Mouse (Mus musculus) forebrain, embryonic 16.5 days (tissue): Measurements from ENCODE around the gene Serpinh1. TPM values are rescaled to one million over a fixed set of nuclear protein-coding genes. Genes with fewer than 3 reads are reported as not detected.

Experiments used
- ATAC-seq: fragments of 200-750 bp; cut with Nextera tagmentation; 2 replicates; pipeline ENCODE4 v1.8.0; 2017; ENCODE audit warnings: mild to moderate bottlenecking, moderate library complexity
- H3K27ac ChIP-seq: fragments of 300-500 bp; sonication (generic); 2 replicates; pipeline ENCODE4 v1.5.1; 2014; ENCODE audit warnings: low read length, control low read depth
- H3K27me3 ChIP-seq: fragments of 300-500 bp; sonication (generic); replicated peaks from 2 replicates; pipeline ENCODE4 v1.6.1; 2014; ENCODE audit warnings: low read length; ENCODE audit not compliant: control insufficient read depth, insufficient read depth
- H3K36me3 ChIP-seq: fragments of 300-500 bp; sonication (generic); 2 replicates; pipeline ENCODE4 v1.6.1; 2014; ENCODE audit not compliant: control insufficient read depth, insufficient read depth
- H3K4me1 ChIP-seq: fragments of 300-500 bp; sonication (generic); replicated peaks from 2 replicates; pipeline ENCODE4 v1.6.1; 2014; ENCODE audit warnings: low read length; ENCODE audit not compliant: control insufficient read depth, insufficient read depth
- H3K4me2 ChIP-seq: fragments of 300-500 bp; sonication (generic); 2 replicates; pipeline ENCODE4 v1.6.1; 2014; ENCODE audit warnings: mild to moderate bottlenecking, low read length, control low read depth
- H3K4me3 ChIP-seq: fragments of 300-500 bp; sonication (generic); replicated peaks from 2 replicates; pipeline ENCODE4 v1.5.1; 2014; ENCODE audit warnings: mild to moderate bottlenecking, low read length, control low read depth
- H3K9ac ChIP-seq: fragments of 300-500 bp; sonication (generic); replicated peaks from 2 replicates; pipeline ENCODE4 v1.6.1; 2014; ENCODE audit warnings: low read depth, low read length, control low read depth
- H3K9me3 ChIP-seq: fragments of 300-500 bp; sonication (generic); 2 replicates; pipeline ENCODE4 v1.6.1; 2016; ENCODE audit warnings: low read length; ENCODE audit not compliant: control insufficient read depth
- WGBS: fragments of 180-500 bp; shearing (Covaris S2); extraction: QIAGEN DNeasy Blood & Tissue Kit; methylation state at CpG from one replicate; pipeline ENCODE4 v1.1.7; 2014; 5-methylcytosine and 5-hydroxymethylcytosine counted together
- polyA plus RNA-seq: library from polyadenylated mRNA; unstranded; fragments of >200 nt; fragmentation: Nextera tagmentation; extraction: Ambion mirVana; gene quantifications from 2 replicates; pipeline ENCODE4 v1.2.1, GENCODE M21; 2015

Serpinh1 gene
- polyA plus RNA-seq, 1 experiment from 2014 or later, result 201 TPM

DNA sequence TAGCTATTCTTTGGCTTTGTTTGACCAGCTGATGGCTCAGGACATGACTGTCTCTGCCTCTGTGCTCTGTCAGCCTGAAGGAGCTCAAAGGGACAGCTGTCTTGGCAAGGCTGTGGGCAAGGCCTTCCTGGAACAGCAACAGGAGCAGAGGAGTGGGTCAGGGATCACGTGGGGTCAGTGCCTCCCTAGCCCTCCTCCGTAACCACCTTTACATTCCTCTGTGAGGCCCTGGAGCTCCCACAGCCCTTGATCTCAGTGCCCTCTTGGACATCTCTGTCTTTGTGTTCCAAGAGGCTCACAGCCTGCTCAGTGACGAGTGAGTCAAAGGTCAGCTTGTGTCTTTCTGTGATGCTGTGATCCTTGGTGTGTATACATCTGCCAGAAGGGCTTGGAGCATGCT is 46.4 kb downstream of the Serpinh1 start:
- ATAC-seq, result no peak
- H3K36me3 ChIP-seq, result no peaks in the 10 kb centered on the region
- H3K4me1 ChIP-seq, result peaks cover 19% of the 10 kb centered on the region
- H3K4me2 ChIP-seq, result no peak overlapping the region
- H3K27ac ChIP-seq, result no peak overlapping the region
- H3K27me3 ChIP-seq, result no peaks in the 10 kb centered on the region
- no peaks in the 10 kb centered on the region for H3K9me3 ChIP-seq
- no peak overlapping the region for H3K9ac ChIP-seq
- H3K4me3 ChIP-seq, result no peak overlapping the region
- 37% methylated on average over 3 of the region's 3 CpGs for WGBS

DNA sequence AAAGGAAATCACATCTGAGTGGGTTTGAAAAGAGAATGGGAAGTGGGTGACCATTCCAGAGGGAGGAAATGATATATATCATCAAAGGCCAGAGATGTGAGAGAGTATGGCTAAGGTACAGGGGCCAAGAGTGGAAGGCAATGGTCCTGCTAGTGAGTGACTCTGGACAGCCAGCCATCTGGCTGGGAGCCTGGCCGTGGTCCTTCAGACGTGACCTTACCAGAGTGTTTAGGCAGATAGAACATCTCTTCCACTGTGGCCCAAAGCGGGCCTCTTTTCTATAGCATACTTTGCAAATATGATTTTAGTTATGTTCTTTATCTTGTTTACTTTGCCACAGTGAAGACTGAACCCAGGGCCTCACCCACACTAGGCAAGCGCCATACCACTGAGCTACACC is 47.4 kb downstream of the Serpinh1 start:
- no peak overlapping the region for H3K4me2 ChIP-seq
- H3K4me3 ChIP-seq, result no peak overlapping the region
- WGBS, result 94% methylated on average over 4 of the region's 4 CpGs
- H3K27me3 ChIP-seq, result no peaks in the 10 kb centered on the region
- no peak overlapping the region for H3K9ac ChIP-seq
- no peaks in the 10 kb centered on the region for H3K9me3 ChIP-seq
- H3K36me3 ChIP-seq, result no peaks in the 10 kb centered on the region
- no peak for ATAC-seq
- no peak overlapping the region for H3K27ac ChIP-seq
- H3K4me1 ChIP-seq, result peaks cover 16% of the 10 kb centered on the region

DNA sequence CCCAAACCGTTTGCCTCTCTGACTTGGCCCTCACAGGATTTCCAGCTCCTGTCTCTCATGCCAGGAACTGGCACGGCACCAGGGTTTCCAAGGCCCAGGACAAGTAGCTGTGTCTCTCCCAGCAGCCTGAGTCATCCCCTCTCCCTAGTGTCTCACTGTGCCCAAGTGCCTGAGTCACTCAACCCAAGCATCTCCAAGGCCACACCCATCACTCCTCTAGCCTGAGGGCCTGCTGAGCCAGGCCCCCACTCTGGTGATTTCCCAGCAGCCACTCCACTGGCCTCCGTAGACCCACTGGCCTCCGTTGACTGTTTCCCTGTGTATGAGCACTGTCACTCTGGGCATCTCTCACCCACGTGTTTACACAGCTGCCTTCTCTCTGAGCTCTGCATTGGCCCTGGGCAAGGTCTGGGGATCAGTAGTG is 48.1 kb downstream of the Serpinh1 start:
- 53% methylated on average over 5 of the region's 5 CpGs for WGBS
- Histone ChIP-seq H3K4me2 (no peak overlapping the region), H3K4me1 (peaks cover 16% of the 10 kb centered on the region), H3K36me3 (no peaks in the 10 kb centered on the region), H3K27me3 (no peaks in the 10 kb centered on the region), H3K4me3 (no peak overlapping the region), H3K9me3 (no peaks in the 10 kb centered on the region), H3K9ac (no peak overlapping the region), H3K27ac (no peak overlapping the region)
- peak; percentile 39 for ATAC-seq

GRCm38 (mm10) chr7:99304029-99304428 is 49.0 kb downstream of the Serpinh1 start:
- 13% methylated on average over 6 of the region's 6 CpGs for WGBS
- Histone ChIP-seq H3K4me2 (no peak overlapping the region), H3K4me1 (peaks cover 16% of the 10 kb centered on the region), H3K27ac (peak overlapping the region; percentile 36; the same call in 1 of the 2 replicates), H3K9ac (no peak overlapping the region), H3K27me3 (no peaks in the 10 kb centered on the region), H3K9me3 (no peaks in the 10 kb centered on the region), H3K4me3 (no peak overlapping the region), H3K36me3 (no peaks in the 10 kb centered on the region)
- no peak for ATAC-seq

- H3K4me2 ChIP-seq, result no peak overlapping the region
- WGBS, result 67% methylated on average over 3 of the region's 3 CpGs
- no peak overlapping the region for H3K4me3 ChIP-seq
- ATAC-seq, result no peak
- no peak overlapping the region for H3K9ac ChIP-seq
- H3K9me3 ChIP-seq, result no peaks in the 10 kb centered on the region
- no peaks in the 10 kb centered on the region for H3K36me3 ChIP-seq
- H3K4me1 ChIP-seq, result peaks cover 16% of the 10 kb centered on the region
- H3K27me3 ChIP-seq, result no peaks in the 10 kb centered on the region
- H3K27ac ChIP-seq, result no peak overlapping the region
Measured at GRCm38 (mm10) chr7:99300650-99301175, 52.3 kb downstream of the Serpinh1 start.

Other genes starting within 250 kb of the Serpinh1 start
- gene Uvrag, start 212.1 kb downstream of the Serpinh1 start, polyA plus RNA-seq, result 18.3 and 19.4 TPM in 2 replicates
- gene Dgat2, start 170.5 kb downstream of the Serpinh1 start, polyA plus RNA-seq, result 16.1 and 18.5 TPM in 2 replicates
- gene Mogat2, start 114.6 kb downstream of the Serpinh1 start, polyA plus RNA-seq, result 1.3 and 2.0 TPM in 2 replicates
- gene Map6, start 85.8 kb downstream of the Serpinh1 start, polyA plus RNA-seq, result 69.3 and 90.0 TPM in 2 replicates
- 45.2 and 48.0 TPM in 2 replicates for gene Gdpd5, start 28.2 kb upstream of the Serpinh1 start, polyA plus RNA-seq
- gene Klhl35, start 112.8 kb upstream of the Serpinh1 start, polyA plus RNA-seq, result 3.8 and 4.0 TPM in 2 replicates
- 503 and 525 TPM in 2 replicates for gene Rps3, start 130.5 kb upstream of the Serpinh1 start, polyA plus RNA-seq
- gene Arrb1, start 182.2 kb upstream of the Serpinh1 start, polyA plus RNA-seq, result 16.3 and 18.1 TPM in 2 replicates